Comparison of ENCODE assay signal across 9 mouse cellular contexts in the genomic region with DNA sequence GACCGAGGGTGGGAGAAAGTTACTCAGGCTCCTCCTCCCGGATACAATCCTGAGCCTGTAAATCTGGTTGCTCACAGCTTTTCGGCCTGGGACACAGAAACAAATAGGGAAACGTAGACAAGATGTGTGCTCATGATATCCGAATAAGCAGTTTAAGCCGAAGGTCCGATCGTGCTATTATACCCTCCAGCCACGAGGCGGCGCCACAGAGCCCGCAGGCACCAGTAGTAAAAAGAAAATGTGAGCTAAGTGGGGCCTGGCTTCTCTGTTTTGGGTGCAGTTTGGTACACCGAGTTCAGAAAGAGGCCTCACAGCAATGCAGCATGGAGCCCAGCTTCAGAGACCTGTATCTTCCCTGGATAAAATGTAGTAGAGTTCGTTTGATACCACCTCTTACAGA. TPM values are rescaled to one million over a fixed set of nuclear protein-coding genes. Genes with fewer than 3 reads are reported as not detected.
A peak's percentile ranks its signal among the peaks of the same experiment; 100 is the strongest.
DNase-seq lines count a peak whose midpoint lies in the region; ATAC-seq and TF ChIP-seq lines count a peak whose summit lies in the region.
"Had no signal": no experiment of that assay in that cellular context is flagged by ENCODE, and none has a peak within 500 bp of the region (broad histone marks: within the 10 kb centered on the region; RNA-seq: fewer than 3 reads in every experiment).

No protein-coding gene starts in this region.

- 55% methylated on average over 14 of the region's 14 CpGs for WGBS in kidney, embryonic 14.5 days
- 33% methylated on average over 14 of the region's 14 CpGs for WGBS in bone marrow, adult 2 months
- WGBS in lung, postnatal 0 days: 43% methylated on average over 14 of the region's 14 CpGs

- TF ChIP-seq POLR2A in ES-Bruce4 (IDR thresholded peaks at IDR 0.05; ENCODE audit: insufficient read depth, low read length): no peak
- TF ChIP-seq POLR2A in bone marrow, adult 2 months (IDR thresholded peaks at IDR 0.05; ENCODE audit: borderline replicate concordance, control insufficient read depth, low read depth, low read length): no peak

- peak; percentile 89 for TF ChIP-seq CTCF in ES-Bruce4 (IDR thresholded peaks at IDR 0.05; ENCODE audit: low read depth, low read length)
- TF ChIP-seq CTCF in bone marrow, adult 2 months (IDR thresholded peaks at IDR 0.05; ENCODE audit: control insufficient read depth, insufficient read depth, low read length): peak; percentile 78
- TF ChIP-seq CTCF in lung, postnatal 0 days (IDR thresholded peaks at IDR 0.05): peak; percentile 87

- no peak overlapping the region for H3K4me2 ChIP-seq in kidney, embryonic 14.5 days (replicated peaks; ENCODE audit: low read depth, low read length)
- H3K4me2 ChIP-seq in lung, postnatal 0 days (replicated peaks; ENCODE audit: low read depth, low read length): no peak overlapping the region
- H3K4me2 ChIP-seq: embryonic facial prominence, embryonic 15.5 days had no signal

- no peak overlapping the region for H3K9ac ChIP-seq in kidney, embryonic 14.5 days (ENCODE audit: low read depth, low read length)
- H3K9ac ChIP-seq in ES-Bruce4 (ENCODE audit: low read depth, poor library complexity, severe bottlenecking): no peak overlapping the region
- H3K9ac ChIP-seq in lung, postnatal 0 days (replicated peaks; ENCODE audit: low read depth): no peak overlapping the region
- H3K9ac ChIP-seq: embryonic facial prominence, embryonic 15.5 days had no signal

- no peak for ATAC-seq in kidney, embryonic 14.5 days (ENCODE audit: low FRiP score, low TSS enrichment)
- peak; percentile 24; the same call in 1 of the 2 replicates for ATAC-seq in lung, postnatal 0 days

- H3K9me3 ChIP-seq in kidney, embryonic 14.5 days (ENCODE audit: control insufficient read depth, low read length): no peaks in the 10 kb centered on the region
- H3K9me3 ChIP-seq in ES-Bruce4 (replicated peaks; ENCODE audit: control insufficient read depth, insufficient read depth, low read length, poor library complexity, severe bottlenecking): no peaks in the 10 kb centered on the region; the same call in 1 of the 2 replicates
- H3K9me3 ChIP-seq in lung, postnatal 0 days (ENCODE audit: low read length): no peaks in the 10 kb centered on the region
- H3K9me3 ChIP-seq: embryonic facial prominence, embryonic 15.5 days had no signal

- H3K36me3 ChIP-seq in kidney, embryonic 14.5 days (ENCODE audit: control insufficient read depth, insufficient read depth, low read length): no peaks in the 10 kb centered on the region
- no peaks in the 10 kb centered on the region for H3K36me3 ChIP-seq in ES-Bruce4 (ENCODE audit: control insufficient read depth, insufficient read depth, low read length, poor library complexity, severe bottlenecking)
- H3K36me3 ChIP-seq in lung, postnatal 0 days (ENCODE audit: insufficient read depth, low read length): no peaks in the 10 kb centered on the region
- H3K36me3 ChIP-seq: embryonic facial prominence, embryonic 15.5 days had no signal

- H3K4me1 ChIP-seq in kidney, embryonic 14.5 days (ENCODE audit: control insufficient read depth, insufficient read depth, low read length): no peaks in the 10 kb centered on the region
- peaks cover 1% of the 10 kb centered on the region for H3K4me1 ChIP-seq in ES-Bruce4 (ENCODE audit: control insufficient read depth, insufficient read depth, low read length)
- H3K4me1 ChIP-seq in bone marrow, adult 2 months (ENCODE audit: control insufficient read depth, insufficient read depth, low read length): no peaks in the 10 kb centered on the region
- H3K4me1 ChIP-seq in lung, postnatal 0 days (ENCODE audit: insufficient read depth, low read depth, low read length): no peaks in the 10 kb centered on the region
- H3K4me1 ChIP-seq: embryonic facial prominence, embryonic 15.5 days had no signal

- no peak for TF ChIP-seq EP300 in ES-Bruce4 (IDR thresholded peaks at IDR 0.05; ENCODE audit: insufficient read depth, low read depth, low read length)
- no peak for TF ChIP-seq EP300 in lung, postnatal 0 days (IDR thresholded peaks at IDR 0.05)

- no peak overlapping the region for H3K27ac ChIP-seq in kidney, embryonic 14.5 days (ENCODE audit: low read depth, low read length)
- H3K27ac ChIP-seq in ES-Bruce4 (ENCODE audit: insufficient read depth, low read length): no peak overlapping the region
- no peak overlapping the region for H3K27ac ChIP-seq in bone marrow, adult 2 months (ENCODE audit: control insufficient read depth, insufficient read depth, low read depth, low read length, poor library complexity)
- H3K27ac ChIP-seq in lung, postnatal 0 days (ENCODE audit: low read length): no peak overlapping the region
- H3K27ac ChIP-seq: embryonic facial prominence, embryonic 15.5 days had no signal

- no peak overlapping the region for H3K4me3 ChIP-seq in kidney, embryonic 14.5 days (ENCODE audit: low read length)
- H3K4me3 ChIP-seq in ES-Bruce4 (ENCODE audit: low read depth, low read length): no peak overlapping the region
- H3K4me3 ChIP-seq in bone marrow, adult 2 months (replicated peaks; ENCODE audit: control insufficient read depth, low read depth, low read length): no peak overlapping the region
- no peak overlapping the region for H3K4me3 ChIP-seq in lung, postnatal 0 days (ENCODE audit: low read depth, low read length)
- H3K4me3 ChIP-seq: embryonic facial prominence, embryonic 15.5 days had no signal

- no peaks in the 10 kb centered on the region for H3K27me3 ChIP-seq in kidney, embryonic 14.5 days (ENCODE audit: control insufficient read depth, insufficient read depth, low read length)
- H3K27me3 ChIP-seq in ES-Bruce4 (ENCODE audit: control insufficient read depth, insufficient read depth, low read length, poor library complexity, severe bottlenecking): no peaks in the 10 kb centered on the region
- no peaks in the 10 kb centered on the region for H3K27me3 ChIP-seq in lung, postnatal 0 days (replicated peaks; ENCODE audit: insufficient read depth, low read length)
- H3K27me3 ChIP-seq: embryonic facial prominence, embryonic 15.5 days had no signal

- peak; percentile 38 for DNase-seq in kidney, adult 11 months
- DNase-seq in kidney, adult 18-20 months: peak; percentile 58
- DNase-seq in lung, postnatal 0 days (ENCODE audit: low spot score): peak; percentile 61
- DNase-seq in testis, postnatal 10 days (ENCODE audit: low spot score): peak; percentile 82
- DNase-seq in layer of hippocampus, adult 9-11 months: no peak

RNA-seq across cellular contexts. Expression of gene Cdk1, which starts 46.5 kb away (rescaled TPM):
- polyA plus RNA-seq in kidney, embryonic 14.5 days (2014; fragmentation: Nextera tagmentation; extraction: Ambion mirVana): 547 and 584 TPM in 2 replicates
- polyA plus RNA-seq in ES-Bruce4 (2011; ENCODE audit: insufficient read depth, insufficient read length, low read depth, missing spikeins): 402 and 415 TPM in 2 replicates
- polyA plus RNA-seq in bone marrow, adult 2 months (2011; ENCODE audit: insufficient read depth, insufficient read length, low replicate concordance, missing spikeins): 147 and 174 TPM in 2 replicates
- 46.4 and 46.5 TPM in 2 replicates for polyA plus RNA-seq in lung, postnatal 0 days (2015; fragmentation: Nextera tagmentation; extraction: Ambion mirVana)
